Mouse (Mus musculus) lung, embryonic 15.5 days (tissue): Measurements from ENCODE around the gene Atp11a. TPM values are rescaled to one million over a fixed set of nuclear protein-coding genes. Genes with fewer than 3 reads are reported as not detected.

Source experiments
- ATAC-seq: fragments of 200-750 bp; cut with Nextera tagmentation; 2 replicates; pipeline ENCODE4 v1.8.0; 2017; ENCODE audit warnings: moderate number of reproducible peaks, borderline replicate concordance; ENCODE audit not compliant: low FRiP score, low TSS enrichment; ENCODE audit errors: extremely low read depth
- H3K27ac ChIP-seq: fragments of 300-500 bp; sonication (generic); 2 replicates; pipeline ENCODE4 v1.5.1; 2015; ENCODE audit warnings: moderate library complexity, mild to moderate bottlenecking, inconsistent platforms
- H3K27me3 ChIP-seq: fragments of 300-500 bp; sonication (generic); 2 replicates; pipeline ENCODE4 v1.6.1; 2015; ENCODE audit warnings: inconsistent platforms
- H3K36me3 ChIP-seq: fragments of 300-500 bp; sonication (generic); 2 replicates; pipeline ENCODE4 v1.6.1; 2015; ENCODE audit warnings: inconsistent platforms
- H3K4me1 ChIP-seq: fragments of 300-500 bp; sonication (generic); 2 replicates; pipeline ENCODE4 v1.6.1; 2015; ENCODE audit warnings: inconsistent platforms
- H3K4me2 ChIP-seq: fragments of 300-500 bp; sonication (generic); 2 replicates; pipeline ENCODE4 v1.6.1; 2015; ENCODE audit warnings: inconsistent platforms, mild to moderate bottlenecking, moderate library complexity
- H3K4me3 ChIP-seq: fragments of 300-500 bp; sonication (generic); 2 replicates; pipeline ENCODE4 v1.5.1; 2015; ENCODE audit warnings: mild to moderate bottlenecking, inconsistent platforms
- H3K9ac ChIP-seq: fragments of 300-500 bp; sonication (generic); 2 replicates; pipeline ENCODE4 v1.6.1; 2015; ENCODE audit warnings: inconsistent platforms
- H3K9me3 ChIP-seq: fragments of 300-500 bp; sonication (generic); 2 replicates; pipeline ENCODE4 v1.6.1; 2016; ENCODE audit warnings: inconsistent platforms
- WGBS: fragments of 180-500 bp; shearing (Covaris S2); methylation state at CpG from one replicate; pipeline ENCODE4 v1.1.7; 2015; 5-methylcytosine and 5-hydroxymethylcytosine counted together
- polyA plus RNA-seq: library from polyadenylated mRNA; unstranded; fragments of >200 nt; fragmentation: Nextera tagmentation; extraction: Ambion mirVana; gene quantifications from 2 replicates; pipeline ENCODE4 v1.2.1, GENCODE M21; 2015

Atp11a gene
- polyA plus RNA-seq, 1 experiment from 2014 or later = 21.8 TPM

- ATAC-seq = no peak
- Histone ChIP-seq H3K4me3 (no peak overlapping the region), H3K4me1 (peaks cover 23% of the 10 kb centered on the region), H3K36me3 (no peaks in the 10 kb centered on the region), H3K9me3 (no peaks in the 10 kb centered on the region), H3K27me3 (no peaks in the 10 kb centered on the region), H3K9ac (no peak overlapping the region), H3K27ac (no peak overlapping the region), H3K4me2 (no peak overlapping the region)
- 72% methylated on average over 5 of the region's 5 CpGs for WGBS
Observed at GRCm38 (mm10) chr8:12754115-12754514, 2.7 kb upstream of the Atp11a start.

- Histone ChIP-seq H3K4me1 (peaks cover 23% of the 10 kb centered on the region), H3K4me2 (no peak overlapping the region), H3K27me3 (no peaks in the 10 kb centered on the region), H3K36me3 (no peaks in the 10 kb centered on the region), H3K9ac (no peak overlapping the region), H3K27ac (peak overlapping the region; percentile 86; the same call in 1 of the 2 replicates), H3K9me3 (no peaks in the 10 kb centered on the region), H3K4me3 (no peak overlapping the region)
- no peak for ATAC-seq
- 37% methylated on average over 2 of the region's 2 CpGs for WGBS
Observed at GRCm38 (mm10) chr8:12755312-12755711, 1.5 kb upstream of the Atp11a start.

- Histone ChIP-seq H3K4me1 (peaks cover 25% of the 10 kb centered on the region), H3K36me3 (no peaks in the 10 kb centered on the region), H3K27me3 (no peaks in the 10 kb centered on the region), H3K9me3 (no peaks in the 10 kb centered on the region), H3K27ac (peak overlapping the region; percentile 86), H3K4me2 (no peak overlapping the region), H3K4me3 (no peak overlapping the region), H3K9ac (no peak overlapping the region)
- 81% methylated on average over 5 of the region's 5 CpGs for WGBS
- no peak for ATAC-seq
Observed at GRCm38 (mm10) chr8:12755826-12756225, 988 bp upstream of the Atp11a start.

GRCm38 (mm10) chr8:12757231-12757940 is 572 bp downstream of the Atp11a start:
- ATAC-seq = peak; percentile 40
- Histone ChIP-seq H3K9ac (peak overlapping the region; percentile 63), H3K4me3 (peak overlapping the region; percentile 63), H3K4me2 (peak overlapping the region; percentile 90), H3K4me1 (peaks cover 27% of the 10 kb centered on the region), H3K27ac (peak overlapping the region; percentile 86), H3K36me3 (no peaks in the 10 kb centered on the region), H3K9me3 (no peaks in the 10 kb centered on the region), H3K27me3 (no peaks in the 10 kb centered on the region)
- WGBS = under 1% methylated on average over 48 of the region's 61 CpGs

- H3K4me2 ChIP-seq = no peak overlapping the region
- no peak overlapping the region for H3K27ac ChIP-seq
- H3K27me3 ChIP-seq = no peaks in the 10 kb centered on the region
- H3K9ac ChIP-seq = no peak overlapping the region
- WGBS = 78% methylated on average over 3 of the region's 3 CpGs
- no peak overlapping the region for H3K4me3 ChIP-seq
- ATAC-seq = no peak
- H3K4me1 ChIP-seq = peaks cover 27% of the 10 kb centered on the region
- no peaks in the 10 kb centered on the region for H3K36me3 ChIP-seq
- H3K9me3 ChIP-seq = no peaks in the 10 kb centered on the region
Observed at GRCm38 (mm10) chr8:12759963-12760362, 3.1 kb downstream of the Atp11a start.

- no peak overlapping the region for H3K4me3 ChIP-seq
- H3K27ac ChIP-seq = no peak overlapping the region
- no peaks in the 10 kb centered on the region for H3K36me3 ChIP-seq
- ATAC-seq = no peak
- H3K4me1 ChIP-seq = peaks cover 19% of the 10 kb centered on the region
- no peaks in the 10 kb centered on the region for H3K9me3 ChIP-seq
- WGBS = 76% methylated on average over 3 of the region's 3 CpGs
- H3K9ac ChIP-seq = no peak overlapping the region
- H3K27me3 ChIP-seq = no peaks in the 10 kb centered on the region
- no peak overlapping the region for H3K4me2 ChIP-seq
Observed at GRCm38 (mm10) chr8:12761873-12762272, 5.1 kb downstream of the Atp11a start.

GRCm38 (mm10) chr8:12763565-12764108 is 6.8 kb downstream of the Atp11a start:
- no peak overlapping the region for H3K9ac ChIP-seq
- H3K27me3 ChIP-seq = no peaks in the 10 kb centered on the region
- H3K36me3 ChIP-seq = no peaks in the 10 kb centered on the region
- peaks cover 8% of the 10 kb centered on the region for H3K4me1 ChIP-seq
- H3K4me2 ChIP-seq = no peak overlapping the region
- no peaks in the 10 kb centered on the region for H3K9me3 ChIP-seq
- 77% methylated on average over 4 of the region's 4 CpGs for WGBS
- H3K27ac ChIP-seq = no peak overlapping the region
- H3K4me3 ChIP-seq = no peak overlapping the region
- no peak for ATAC-seq

- H3K9ac ChIP-seq = no peak overlapping the region
- no peaks in the 10 kb centered on the region for H3K36me3 ChIP-seq
- H3K27ac ChIP-seq = no peak overlapping the region
- ATAC-seq = no peak
- H3K27me3 ChIP-seq = no peaks in the 10 kb centered on the region
- no peak overlapping the region for H3K4me2 ChIP-seq
- H3K9me3 ChIP-seq = no peaks in the 10 kb centered on the region
- H3K4me1 ChIP-seq = peaks cover 4% of the 10 kb centered on the region; the same call in 1 of the 2 replicates
- WGBS = 77% methylated on average over 4 of the region's 4 CpGs
- no peak overlapping the region for H3K4me3 ChIP-seq
Observed at GRCm38 (mm10) chr8:12764971-12765370, 8.2 kb downstream of the Atp11a start.

GRCm38 (mm10) chr8:12767176-12767575 is 10.4 kb downstream of the Atp11a start:
- Histone ChIP-seq H3K36me3 (no peaks in the 10 kb centered on the region), H3K4me3 (no peak overlapping the region), H3K27me3 (no peaks in the 10 kb centered on the region), H3K4me2 (no peak overlapping the region), H3K27ac (no peak overlapping the region), H3K9me3 (no peaks in the 10 kb centered on the region), H3K9ac (no peak overlapping the region), H3K4me1 (0 out of 2 replicates have a peak, but pooled peaks cover 3% of the 10 kb centered on the region)
- WGBS = 94% methylated on average over 3 of the region's 3 CpGs
- ATAC-seq = no peak

- Histone ChIP-seq H3K9me3 (no peaks in the 10 kb centered on the region), H3K36me3 (no peaks in the 10 kb centered on the region), H3K9ac (no peak overlapping the region), H3K27ac (no peak overlapping the region), H3K4me2 (no peak overlapping the region), H3K27me3 (no peaks in the 10 kb centered on the region), H3K4me3 (no peak overlapping the region), H3K4me1 (peaks cover 7% of the 10 kb centered on the region)
- ATAC-seq = no peak
- 62% methylated on average over 6 of the region's 6 CpGs for WGBS
Observed at GRCm38 (mm10) chr8:12768747-12769146, 11.9 kb downstream of the Atp11a start.

- no peaks in the 10 kb centered on the region for H3K9me3 ChIP-seq
- no peaks in the 10 kb centered on the region for H3K27me3 ChIP-seq
- no peak overlapping the region for H3K27ac ChIP-seq
- H3K4me2 ChIP-seq = no peak overlapping the region
- no peak overlapping the region for H3K9ac ChIP-seq
- 89% methylated on average over 7 of the region's 7 CpGs for WGBS
- H3K4me3 ChIP-seq = no peak overlapping the region
- H3K36me3 ChIP-seq = no peaks in the 10 kb centered on the region
- peaks cover 13% of the 10 kb centered on the region for H3K4me1 ChIP-seq
- ATAC-seq = no peak
Observed at GRCm38 (mm10) chr8:12769296-12769695, 12.5 kb downstream of the Atp11a start.

GRCm38 (mm10) chr8:12772319-12772718 is 15.5 kb downstream of the Atp11a start:
- ATAC-seq = no peak
- H3K36me3 ChIP-seq = no peaks in the 10 kb centered on the region
- WGBS = 79% methylated on average over 2 of the region's 2 CpGs
- H3K4me1 ChIP-seq = peaks cover 40% of the 10 kb centered on the region
- no peaks in the 10 kb centered on the region for H3K9me3 ChIP-seq
- no peak overlapping the region for H3K4me3 ChIP-seq
- H3K9ac ChIP-seq = no peak overlapping the region
- no peaks in the 10 kb centered on the region for H3K27me3 ChIP-seq
- no peak overlapping the region for H3K4me2 ChIP-seq
- no peak overlapping the region for H3K27ac ChIP-seq
